Mouse (Mus musculus): ENCODE data around the gene Acap2. TPM values are rescaled to one million over a fixed set of nuclear protein-coding genes. Genes with fewer than 3 reads are reported as not detected.
A peak's percentile ranks its signal among the peaks of the same experiment; 100 is the strongest.

The Acap2 gene
- total and polyA plus RNA-seq, 3 experiments: 17.2 to 19.1 TPM; not detected in 1

- no peak for TF ChIP-seq NRF1 (IDR thresholded peaks at IDR 0.05; ENCODE audit: insufficient read depth, low read depth, low read length, poor library complexity, severe bottlenecking)
- TF ChIP-seq USF1 (IDR thresholded peaks at IDR 0.05; ENCODE audit: low read depth, low read length): peak; percentile 62
- no peak; a peak in 1 of 4 replicates for TF ChIP-seq USF2 (IDR thresholded peaks at IDR 0.05; ENCODE audit: borderline replicate concordance in 1 of 2, insufficient read depth in 1 of 2, low read depth in 1 of 2, low read length in 2 of 2)
- no peak for TF ChIP-seq MEF2A (IDR thresholded peaks at IDR 0.05; ENCODE audit: extremely low read depth, insufficient replicate concordance, low read depth, low read length, poor library complexity, severe bottlenecking)
- no peak for TF ChIP-seq GABPA (IDR thresholded peaks at IDR 0.05; ENCODE audit: low read depth, low read length)
- TF ChIP-seq MAX (IDR thresholded peaks at IDR 0.05; ENCODE audit: low read length): peak; percentile 64
- TF ChIP-seq CTCF (IDR thresholded peaks at IDR 0.05 in 2 of 3, conservative IDR thresholded peaks at IDR 0.05 in 1 of 3; ENCODE audit: control insufficient read depth in 1 of 3, insufficient read depth in 1 of 3, low read depth in 2 of 3, low read length in 3 of 3, poor library complexity in 1 of 3, severe bottlenecking in 1 of 3): no peak
- peak; percentile 7 to 33; a peak in 1 of 4 replicates for TF ChIP-seq POLR2A (IDR thresholded peaks at IDR 0.05; ENCODE audit: control insufficient read depth in 1 of 2, insufficient read depth in 1 of 2, low read depth in 1 of 2, low read length in 2 of 2, poor library complexity in 1 of 2)
- TF ChIP-seq RAD21 (IDR thresholded peaks at IDR 0.05; ENCODE audit: low read depth, low read length): no peak
- peak; percentile 59 for TF ChIP-seq TCF12 (IDR thresholded peaks at IDR 0.05; ENCODE audit: low read depth, low read length)
- TF ChIP-seq ELF1 (IDR thresholded peaks at IDR 0.05; ENCODE audit: low read depth, low read length): 0 out of 2 replicates have a peak, but pooled peaks have one; percentile 35
Observed at GRCm38 (mm10) chr16:31209911-31210310, 8.9 kb upstream of the Acap2 start (continued).

DNA sequence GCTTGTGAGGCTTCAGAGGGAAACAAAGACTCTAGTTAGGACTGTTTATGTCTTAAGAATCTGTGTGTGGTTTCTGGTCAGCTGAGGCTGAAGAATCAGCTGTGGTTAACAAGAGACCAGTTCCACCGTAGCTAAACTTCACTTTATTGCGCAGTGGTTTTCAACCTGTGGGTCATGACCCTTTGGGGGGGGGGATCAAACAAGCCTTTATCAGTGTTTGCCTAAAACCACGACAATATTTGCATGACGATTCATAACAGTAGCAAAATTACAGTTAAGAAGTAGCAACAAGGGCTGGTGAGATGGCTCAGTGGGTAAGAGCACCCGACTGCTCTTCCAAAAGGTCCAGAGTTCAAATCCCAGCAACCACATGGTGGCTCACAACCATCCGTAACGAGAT, 4.7 kb upstream of the Acap2 start:
- Histone ChIP-seq H3K27me3 (ENCODE audit: control insufficient read depth in 1 of 2, insufficient read depth in 2 of 2, low read length in 2 of 2) (no peaks in the 10 kb centered on the region), H3K79me2 (ENCODE audit: control insufficient read depth, insufficient read depth, low read length, poor library complexity) (peaks cover 2% of the 10 kb centered on the region), H3K4me1 (ENCODE audit: control insufficient read depth in 1 of 2, insufficient read depth in 2 of 2, low read length in 2 of 2) (peaks cover 8 to 22% of the 10 kb centered on the region in 2 experiments), H3K9me3 (replicated peaks; ENCODE audit: insufficient read depth, low read length) (no peaks in the 10 kb centered on the region), H3K27ac (ENCODE audit: control insufficient read depth, low read depth, low read length) (no peak overlapping the region), H3K36me3 (ENCODE audit: control insufficient read depth in 1 of 2, insufficient read depth in 2 of 2, low read length in 2 of 2) (peaks cover 0 to 21% of the 10 kb centered on the region in 2 experiments; a peak in 2 of 4 replicates), H3K9ac (ENCODE audit: control insufficient read depth, low read depth, low read length, poor library complexity, severe bottlenecking) (no peak overlapping the region), H3K4me3 (ENCODE audit: control insufficient read depth in 1 of 2, insufficient read depth in 1 of 2, low read depth in 2 of 2, low read length in 2 of 2) (no peak overlapping the region)
- no peak for DNase-seq (ENCODE audit: low read depth, low spot score)
- TF ChIP-seq E2F4 (IDR thresholded peaks at IDR 0.05; ENCODE audit: borderline replicate concordance, low read depth, low read length) (no peak), RAD21 (IDR thresholded peaks at IDR 0.05; ENCODE audit: low read depth, low read length) (no peak), ETS1 (IDR thresholded peaks at IDR 0.05; ENCODE audit: low read depth, low read length) (no peak), POLR2AphosphoS2 (IDR thresholded peaks at IDR 0.05; ENCODE audit: low read length) (no peak), KAT2A (conservative IDR thresholded peaks at IDR 0.05; ENCODE audit: low read depth, low read length) (no peak), BHLHE40 (IDR thresholded peaks at IDR 0.05; ENCODE audit: borderline replicate concordance, low read depth, low read length) (no peak)

- Histone ChIP-seq H3K9me3 (replicated peaks; ENCODE audit: insufficient read depth, low read length) (no peaks in the 10 kb centered on the region), H3K27ac (ENCODE audit: control insufficient read depth, low read depth, low read length) (no peak overlapping the region), H3K36me3 (ENCODE audit: control insufficient read depth in 1 of 2, insufficient read depth in 2 of 2, low read length in 2 of 2) (peaks cover 0 to 16% of the 10 kb centered on the region in 2 experiments; a peak in 2 of 4 replicates), H3K27me3 (ENCODE audit: control insufficient read depth in 1 of 2, insufficient read depth in 2 of 2, low read length in 2 of 2) (no peaks in the 10 kb centered on the region), H3K4me1 (ENCODE audit: control insufficient read depth in 1 of 2, insufficient read depth in 2 of 2, low read length in 2 of 2) (peaks cover 8 to 16% of the 10 kb centered on the region in 2 experiments), H3K79me2 (ENCODE audit: control insufficient read depth, insufficient read depth, low read length, poor library complexity) (peaks cover 8% of the 10 kb centered on the region), H3K9ac (ENCODE audit: control insufficient read depth, low read depth, low read length, poor library complexity, severe bottlenecking) (no peak overlapping the region), H3K4me3 (ENCODE audit: control insufficient read depth in 1 of 2, insufficient read depth in 1 of 2, low read depth in 2 of 2, low read length in 2 of 2) (no peak overlapping the region)
- DNase-seq (ENCODE audit: low read depth, low spot score): no peak
- no peak for TF ChIP-seq USF2 (IDR thresholded peaks at IDR 0.05; ENCODE audit: borderline replicate concordance in 1 of 2, insufficient read depth in 1 of 2, low read depth in 1 of 2, low read length in 2 of 2)
- no peak for TF ChIP-seq KAT2A (conservative IDR thresholded peaks at IDR 0.05; ENCODE audit: low read depth, low read length)
- no peak for TF ChIP-seq CHD1 (IDR thresholded peaks at IDR 0.05; ENCODE audit: low read depth, low read length)
- no peak for TF ChIP-seq CTCF (IDR thresholded peaks at IDR 0.05 in 2 of 3, conservative IDR thresholded peaks at IDR 0.05 in 1 of 3; ENCODE audit: control insufficient read depth in 1 of 3, insufficient read depth in 1 of 3, low read depth in 2 of 3, low read length in 3 of 3, poor library complexity in 1 of 3, severe bottlenecking in 1 of 3)
- TF ChIP-seq ZNF384 (IDR thresholded peaks at IDR 0.05; ENCODE audit: low read depth, low read length): no peak
- TF ChIP-seq POLR2A (IDR thresholded peaks at IDR 0.05; ENCODE audit: control insufficient read depth in 1 of 2, insufficient read depth in 1 of 2, low read depth in 1 of 2, low read length in 2 of 2, poor library complexity in 1 of 2): no peak
- TF ChIP-seq NELFE (IDR thresholded peaks at IDR 0.05; ENCODE audit: low read depth, low read length): no peak
- TF ChIP-seq TCF12 (IDR thresholded peaks at IDR 0.05; ENCODE audit: low read depth, low read length): no peak
- no peak for TF ChIP-seq RAD21 (IDR thresholded peaks at IDR 0.05; ENCODE audit: low read depth, low read length)
- no peak for TF ChIP-seq POLR2AphosphoS2 (IDR thresholded peaks at IDR 0.05; ENCODE audit: low read length)
- no peak for TF ChIP-seq POLR2AphosphoS5 (IDR thresholded peaks at IDR 0.05; ENCODE audit: borderline replicate concordance, low read depth, low read length)
Observed at GRCm38 (mm10) chr16:31205187-31205586, 4.1 kb upstream of the Acap2 start.
